Mouse (Mus musculus) spleen, postnatal 14 days (tissue): ENCODE measurements around the gene Pdap1.
A peak's percentile ranks its signal among the peaks of the same experiment; 100 is the strongest.
"Not testable (repeated sequence)": the region's sequence is repeated elsewhere in the genome, so short reads cannot be mapped to it uniquely, and the experiment has no call there.

Experiments
- DNase-seq, 2 experiments: peaks; one replicate each; pipeline ENCODE4 v3.0.0; 2021 to 2022; ENCODE audit warnings: low spot score in 2 of 2

The Pdap1 gene

DNA sequence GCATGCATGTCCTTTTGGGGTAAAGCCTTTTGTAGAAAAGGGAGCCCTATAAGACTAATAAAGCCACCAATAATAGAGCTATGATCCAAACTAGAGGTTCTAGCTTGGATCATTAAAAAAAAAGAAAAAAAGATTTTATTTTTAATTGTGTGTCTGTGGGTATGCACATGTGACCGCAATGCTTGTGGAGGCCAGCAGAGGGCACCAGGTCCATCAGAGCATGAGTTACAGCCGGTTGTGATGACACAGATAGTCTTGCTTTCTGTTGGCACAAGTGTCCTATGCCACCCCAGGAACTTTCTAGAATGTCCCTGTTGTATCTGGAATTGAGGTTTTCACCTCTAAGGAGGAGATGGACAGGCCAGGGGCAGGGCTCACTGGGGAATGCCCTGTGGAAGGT is 20.7 kb downstream of the Pdap1 start:
- no peak for DNase-seq

DNA sequence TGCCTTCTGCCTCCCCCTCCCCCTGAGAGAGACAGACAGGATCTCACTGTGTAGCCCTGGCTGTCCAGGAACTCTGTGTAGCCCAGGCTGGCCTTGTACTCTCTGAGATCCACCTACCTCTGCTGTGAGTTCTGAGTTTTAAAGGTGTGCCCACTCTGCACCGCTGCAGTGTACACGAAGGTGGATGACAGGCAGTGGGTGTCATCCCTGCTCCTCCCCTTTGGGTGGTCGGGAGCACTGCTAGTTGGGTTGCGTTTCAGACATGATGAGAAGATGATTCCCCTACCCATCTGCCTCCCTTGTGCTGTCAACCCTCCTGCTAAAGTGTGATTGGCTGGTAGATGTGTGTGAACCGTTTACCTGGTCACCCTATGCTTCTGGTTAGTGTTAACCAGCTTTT is 21.6 kb downstream of the Pdap1 start:
- no peak for DNase-seq

DNA sequence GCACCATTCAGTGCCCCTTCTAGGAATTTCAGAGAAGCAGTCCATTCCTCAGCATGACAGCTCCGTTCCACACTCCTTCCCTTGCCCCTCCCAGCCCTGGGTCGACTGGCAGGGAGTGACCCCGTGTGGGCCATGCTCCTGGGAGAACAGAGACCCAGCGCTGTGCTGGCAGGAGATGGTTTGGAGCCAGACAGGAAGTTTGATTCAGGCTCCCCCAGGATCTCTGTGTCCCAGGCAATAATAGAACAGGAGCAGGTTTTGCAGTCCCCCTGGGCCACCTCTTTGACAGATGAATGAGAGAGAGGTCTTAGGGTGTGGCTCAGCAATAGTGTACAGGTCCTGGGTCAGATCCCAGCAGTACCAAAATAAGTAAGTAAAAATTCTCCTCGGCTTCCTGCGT is 22.0 kb downstream of the Pdap1 start:
- no peak for DNase-seq

DNA sequence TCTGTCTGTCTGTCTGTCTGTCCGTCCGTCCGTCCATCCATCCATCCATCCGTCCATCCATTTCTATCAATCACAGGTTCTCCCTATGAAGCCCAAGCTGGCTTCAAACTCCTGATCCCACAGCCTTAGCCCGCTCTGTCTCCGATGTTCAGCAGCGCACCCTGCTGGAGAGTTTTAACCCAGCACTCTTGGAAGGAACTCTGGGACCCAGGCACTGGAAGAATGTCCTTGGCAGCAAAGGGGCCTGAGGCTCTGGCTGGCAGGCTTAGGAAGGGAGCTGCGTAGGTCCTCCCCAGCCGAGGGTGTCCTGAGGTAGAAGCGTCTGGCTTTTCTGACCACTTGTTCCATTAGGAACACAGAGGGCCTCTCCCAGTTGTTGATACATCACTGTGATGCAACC is 23.1 kb downstream of the Pdap1 start:
- peak; percentile 45 to 60 for DNase-seq

DNA sequence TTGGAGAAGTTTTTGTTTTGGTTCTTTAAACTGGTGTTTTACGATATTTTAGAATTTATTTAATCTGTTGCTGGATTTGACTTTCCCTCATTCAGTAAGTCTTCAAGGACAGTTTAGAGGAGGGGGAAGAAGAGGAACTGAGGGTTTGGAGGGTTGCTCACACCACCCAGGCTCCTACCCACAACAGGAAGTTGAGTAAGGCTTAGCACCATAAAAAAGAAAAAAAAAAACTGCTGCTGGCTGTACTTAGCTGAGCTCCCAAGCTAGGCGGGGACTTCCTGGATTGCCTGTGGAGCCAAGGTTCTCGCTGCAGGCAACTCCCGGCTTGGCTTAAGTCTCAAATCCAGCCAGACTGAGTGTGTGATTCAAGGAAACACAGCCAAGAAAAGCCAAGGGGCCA is 23.7 kb downstream of the Pdap1 start:
- no peak for DNase-seq

GRCm38 (mm10) chr5:145115736-145116135 is 24.3 kb downstream of the Pdap1 start:
- DNase-seq = no peak

DNA sequence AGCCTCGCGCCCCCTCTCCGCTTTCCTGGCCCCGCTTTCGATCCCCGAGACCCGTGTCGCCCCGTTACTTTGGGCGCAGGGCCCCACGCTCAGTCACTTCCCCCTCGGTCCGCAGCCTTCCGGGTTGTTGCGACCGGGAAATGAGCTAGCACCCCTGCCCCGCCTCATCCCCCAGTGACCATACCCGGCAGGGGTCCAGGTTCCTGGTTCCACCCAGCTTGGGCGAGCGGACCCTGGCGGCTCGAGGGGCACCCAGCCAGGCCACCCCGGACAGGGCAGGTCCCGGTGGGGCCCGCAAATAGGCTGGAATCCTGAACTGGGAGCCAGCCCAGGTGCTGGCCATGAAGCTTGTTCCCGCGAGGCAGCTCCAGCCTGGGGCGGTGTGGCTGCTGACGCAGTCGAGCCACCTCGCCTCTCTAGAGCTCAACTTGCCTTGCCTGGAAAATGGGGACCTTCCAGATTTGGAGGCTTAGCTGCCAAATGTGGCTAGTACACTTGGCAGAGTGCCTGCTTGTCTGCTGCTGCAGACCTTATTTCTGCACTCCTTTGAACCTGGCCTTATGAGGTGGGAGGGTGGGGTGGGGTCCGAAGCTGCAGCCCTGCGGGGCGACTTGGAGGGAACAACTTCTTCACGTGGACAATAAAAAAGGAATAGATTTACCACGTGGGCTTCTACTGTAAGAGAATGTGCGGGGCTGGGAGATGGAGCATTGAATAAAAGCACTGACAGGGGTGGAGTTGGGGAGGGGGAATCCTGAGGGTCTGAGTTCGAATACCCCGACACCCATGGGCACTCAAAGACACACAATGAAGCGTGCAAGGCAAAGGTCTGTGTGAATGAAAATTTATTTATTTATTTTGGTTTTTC is 25.2 kb downstream of the Pdap1 start:
- peak; percentile 45 to 55 for DNase-seq

- DNase-seq = peak; percentile 40 to 60
These were observed 25.9 kb downstream of the Pdap1 start, which contains the start of gene Arpc1b for GRCm38 (mm10) chr5:145114071-145114605. Gene Arpc1b (plus strand): TSS chr5:145114215.

DNA sequence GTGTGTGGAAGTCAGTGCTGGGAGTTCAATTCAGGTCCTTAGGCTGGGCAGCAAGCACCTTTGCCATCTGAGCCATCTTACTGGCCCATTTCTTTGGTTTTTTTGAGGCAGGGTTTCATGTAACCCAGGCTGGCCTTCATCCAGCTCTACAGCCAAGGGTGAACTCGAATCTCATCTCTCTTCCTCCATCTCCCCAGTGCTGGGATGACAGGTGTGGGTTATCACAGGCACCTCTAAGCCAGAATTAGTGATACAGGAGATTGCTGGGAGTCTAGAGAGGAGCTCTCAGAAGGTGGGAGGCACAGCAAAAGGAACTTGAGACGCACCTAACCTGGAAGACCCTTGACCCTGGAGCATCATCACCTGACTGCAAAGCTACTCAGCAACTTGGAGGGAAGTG is 26.6 kb downstream of the Pdap1 start:
- DNase-seq = no peak

DNA sequence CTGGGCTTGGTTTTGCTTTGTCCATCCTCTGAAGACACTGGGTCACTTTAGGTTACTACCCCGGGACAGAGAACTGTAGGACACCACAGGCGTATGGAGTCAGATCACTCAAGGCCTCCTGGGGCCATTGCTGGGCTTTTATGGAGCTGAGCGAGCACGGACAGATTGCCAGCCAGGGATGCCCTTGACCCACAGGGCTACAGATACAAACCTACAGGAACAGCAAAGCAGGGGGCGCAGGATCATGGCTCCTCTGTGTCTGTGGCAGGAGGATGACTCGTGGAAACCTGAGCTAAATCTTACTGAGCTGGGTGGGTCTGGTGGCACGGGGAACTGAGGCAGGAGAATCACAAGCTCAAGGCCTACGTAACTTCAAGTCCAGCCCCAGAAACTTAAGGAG is 27.5 kb downstream of the Pdap1 start:
- no peak for DNase-seq

- no peak for DNase-seq
These were observed 29.6 kb downstream of the Pdap1 start for GRCm38 (mm10) chr5:145110401-145110800.

DNA sequence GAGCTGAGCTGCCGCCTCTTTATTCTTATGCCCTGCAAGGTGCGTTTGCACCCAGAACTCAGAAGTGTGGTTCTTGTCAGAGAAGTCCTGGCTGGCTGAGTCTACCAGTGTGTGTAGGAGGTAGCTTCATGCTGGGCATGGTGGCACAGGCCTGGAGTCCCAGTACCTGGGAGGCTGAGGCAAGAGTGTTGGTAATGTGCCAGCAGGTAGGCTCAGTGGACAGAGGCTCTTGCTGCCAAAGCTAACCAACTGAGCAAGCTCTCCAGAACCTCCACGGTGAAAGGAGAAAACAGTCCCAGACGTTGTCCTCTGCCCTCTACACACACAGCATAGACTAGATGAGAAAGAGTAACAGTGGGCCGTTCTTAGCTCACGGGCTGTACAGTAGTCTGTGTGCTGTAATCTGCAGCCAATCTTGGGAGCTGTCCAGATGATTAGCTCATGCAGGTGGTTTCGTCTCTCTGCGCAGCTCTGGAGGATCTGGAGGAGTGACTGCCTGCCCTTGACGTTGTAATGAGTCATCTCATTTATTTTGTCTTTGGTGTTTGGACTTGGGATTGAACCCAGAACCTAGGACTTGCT is 34.3 kb downstream of the Pdap1 start:
- DNase-seq = no peak

DNA sequence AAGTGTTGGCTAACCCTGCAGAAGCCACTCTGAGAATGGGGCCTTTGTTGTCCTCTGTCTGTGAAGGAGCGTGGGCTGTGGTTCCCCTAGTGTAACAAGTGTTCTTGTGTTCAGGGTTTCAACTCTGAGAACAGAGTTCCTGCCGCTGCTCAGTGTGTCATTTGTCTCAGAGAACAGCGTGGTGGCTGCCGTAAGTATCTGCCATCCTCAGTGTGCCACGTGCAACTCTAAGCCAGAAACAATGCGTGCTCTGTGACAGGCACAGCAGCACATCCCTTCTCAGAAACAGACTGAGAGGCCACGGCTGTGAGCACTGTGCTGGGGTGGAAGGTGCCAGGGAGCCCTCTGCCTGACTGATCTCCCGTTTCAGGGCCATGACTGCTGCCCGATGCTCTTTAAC is 35.7 kb downstream of the Pdap1 start:
- DNase-seq = no peak

- DNase-seq = no peak
These were observed 37.3 kb downstream of the Pdap1 start for GRCm38 (mm10) chr5:145102706-145103105.

GRCm38 (mm10) chr5:145101451-145101850 is 38.6 kb downstream of the Pdap1 start:
- not testable (repeated sequence) for DNase-seq

- no peak for DNase-seq
These were observed 39.1 kb downstream of the Pdap1 start for GRCm38 (mm10) chr5:145100960-145101359.

- no peak for DNase-seq
These were observed 41.7 kb downstream of the Pdap1 start for GRCm38 (mm10) chr5:145098340-145098821.

DNA sequence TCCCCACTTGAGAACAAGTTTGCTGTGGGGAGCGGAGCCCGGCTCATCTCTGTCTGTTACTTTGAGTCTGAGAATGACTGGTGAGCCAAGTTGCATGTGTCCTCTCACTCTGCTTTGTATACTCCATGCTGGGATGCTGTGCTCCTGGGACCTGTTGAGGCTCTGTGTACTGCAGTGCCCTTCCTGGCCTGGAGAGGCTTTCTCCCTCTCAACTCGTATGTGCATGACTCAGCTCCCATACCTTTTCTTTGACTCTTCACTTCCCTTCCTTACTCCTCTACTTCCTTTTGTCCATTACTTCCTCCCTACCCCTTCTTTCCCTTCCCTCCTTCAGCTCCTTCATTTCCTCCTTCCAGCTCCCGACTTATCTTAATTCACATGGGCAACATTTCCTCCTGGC is 43.8 kb downstream of the Pdap1 start:
- no peak for DNase-seq

DNA sequence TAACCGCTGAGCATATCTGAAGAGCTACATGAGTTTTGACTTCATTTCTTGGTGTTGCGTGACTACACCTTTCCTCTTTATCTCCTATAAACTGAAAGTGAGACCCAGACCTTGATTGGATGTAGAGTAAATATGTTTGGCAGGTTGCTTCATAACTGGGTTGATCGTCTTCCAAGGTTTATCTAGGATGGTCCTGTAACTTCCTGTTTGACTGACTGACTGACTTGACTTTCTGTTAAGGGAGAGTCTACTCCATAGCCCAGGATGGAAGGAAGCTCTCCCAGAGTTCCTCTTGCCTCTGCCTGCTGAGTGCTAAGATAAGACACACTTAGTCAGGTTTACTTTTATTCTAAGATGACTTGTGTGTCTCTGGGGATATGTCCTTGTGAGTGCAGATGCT is 50.2 kb downstream of the Pdap1 start:
- no peak for DNase-seq

DNA sequence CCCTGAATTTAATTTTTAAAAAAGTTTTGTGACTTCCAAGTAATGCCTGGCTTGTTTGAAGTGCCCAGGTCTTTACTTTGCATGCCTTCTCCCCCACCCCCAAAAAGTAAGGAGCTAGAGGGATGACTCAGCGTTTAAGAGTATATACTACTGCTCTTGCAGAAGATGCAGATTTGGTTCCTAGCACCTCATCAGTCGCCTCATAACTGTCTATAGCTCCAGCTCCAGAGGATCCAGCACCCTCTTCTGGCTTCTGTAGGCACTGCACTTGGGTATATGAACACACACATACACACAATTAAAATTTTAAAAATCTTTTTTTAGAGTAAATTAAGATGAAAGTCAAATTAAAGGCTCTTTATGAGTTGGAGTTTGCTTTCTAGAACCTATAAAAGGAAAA is 51.9 kb downstream of the Pdap1 start:
- DNase-seq = no peak

DNA sequence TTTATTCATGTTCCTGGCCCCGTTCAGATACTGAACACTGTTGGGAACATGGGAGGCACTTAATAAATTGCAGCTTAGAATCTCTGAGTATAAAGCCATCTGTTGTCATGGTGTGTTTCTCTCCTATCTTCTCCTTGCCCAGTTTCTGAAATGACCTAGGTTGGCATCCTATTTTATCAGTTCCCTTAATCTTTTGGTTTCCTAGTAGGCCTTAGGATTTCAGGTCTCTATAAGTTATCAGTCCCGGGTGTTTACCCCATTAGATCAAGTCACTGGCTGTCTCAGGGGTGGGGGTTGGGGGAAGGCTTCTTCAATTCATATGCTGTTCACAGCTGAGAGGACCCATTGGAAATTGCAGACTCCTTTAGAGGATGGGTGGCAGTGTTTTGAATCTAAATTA is 55.2 kb downstream of the Pdap1 start:
- DNase-seq = no peak

GRCm38 (mm10) chr5:145083632-145084451 is 56.2 kb downstream of the Pdap1 start, which contains the start of the genes Arpc1a and Kpna7:
Gene Arpc1a (plus strand): TSS chr5:145083830.
Gene Kpna7 (minus strand): TSS chr5:145084030.
- DNase-seq = peak; percentile 84 to 90
